Mouse (Mus musculus): ENCODE results near the gene Lpxn. TPM values are rescaled to one million over a fixed set of nuclear protein-coding genes. Genes with fewer than 3 reads are reported as not detected.

Gene Lpxn
- polyA plus RNA-seq, 1 experiment from 2014 or later = 1.2 TPM

Other genes starting within 250 kb of the Lpxn start
- gene Gm4952, start 196.2 kb upstream of the Lpxn start, polyA plus RNA-seq (2015; fragmentation: Nextera tagmentation; extraction: Ambion mirVana) = 0.10 and 0.12 TPM in 2 replicates
- gene Glyat, start 162.9 kb upstream of the Lpxn start, polyA plus RNA-seq (2015; fragmentation: Nextera tagmentation; extraction: Ambion mirVana) = 0.05 TPM in 1 of 2 replicates, not detected in the other
- gene Olfr1442, start 125.8 kb upstream of the Lpxn start, polyA plus RNA-seq (2015; fragmentation: Nextera tagmentation; extraction: Ambion mirVana) = not detected in 2 replicates
- not detected in 2 replicates for gene Olfr1443, start 118.1 kb upstream of the Lpxn start, polyA plus RNA-seq (2015; fragmentation: Nextera tagmentation; extraction: Ambion mirVana)
- not detected in 2 replicates for gene Keg1, start 100.4 kb upstream of the Lpxn start, polyA plus RNA-seq (2015; fragmentation: Nextera tagmentation; extraction: Ambion mirVana)
- gene Cntf, start 30.6 kb upstream of the Lpxn start, polyA plus RNA-seq (2015; fragmentation: Nextera tagmentation; extraction: Ambion mirVana) = 0.78 and 0.82 TPM in 2 replicates
- 10.0 and 10.4 TPM in 2 replicates for gene Zfp91, start 67 bp upstream of the Lpxn start, polyA plus RNA-seq (2015; fragmentation: Nextera tagmentation; extraction: Ambion mirVana)
- not detected in 2 replicates for gene Gm5244, start 50.5 kb downstream of the Lpxn start, polyA plus RNA-seq (2015; fragmentation: Nextera tagmentation; extraction: Ambion mirVana)
- not detected in 2 replicates for gene Olfr1444, start 61.1 kb downstream of the Lpxn start, polyA plus RNA-seq (2015; fragmentation: Nextera tagmentation; extraction: Ambion mirVana)
- not detected in 2 replicates for gene Olfr1445, start 87.7 kb downstream of the Lpxn start, polyA plus RNA-seq (2015; fragmentation: Nextera tagmentation; extraction: Ambion mirVana)
- gene Olfr1446, start 97.3 kb downstream of the Lpxn start, polyA plus RNA-seq (2015; fragmentation: Nextera tagmentation; extraction: Ambion mirVana) = not detected in 2 replicates
- not detected in 2 replicates for gene Olfr1447, start 107.5 kb downstream of the Lpxn start, polyA plus RNA-seq (2015; fragmentation: Nextera tagmentation; extraction: Ambion mirVana)
- gene Olfr1448, start 128.2 kb downstream of the Lpxn start, polyA plus RNA-seq (2015; fragmentation: Nextera tagmentation; extraction: Ambion mirVana) = not detected in 2 replicates
- gene Olfr1449, start 134.6 kb downstream of the Lpxn start, polyA plus RNA-seq (2015; fragmentation: Nextera tagmentation; extraction: Ambion mirVana) = not detected in 2 replicates
- gene Olfr1450, start 154.1 kb downstream of the Lpxn start, polyA plus RNA-seq (2015; fragmentation: Nextera tagmentation; extraction: Ambion mirVana) = not detected in 2 replicates
- gene Olfr1451, start 198.8 kb downstream of the Lpxn start, polyA plus RNA-seq (2015; fragmentation: Nextera tagmentation; extraction: Ambion mirVana) = not detected in 2 replicates
- not detected in 2 replicates for gene Olfr1453, start 232.1 kb downstream of the Lpxn start, polyA plus RNA-seq (2015; fragmentation: Nextera tagmentation; extraction: Ambion mirVana)

All from heart, embryonic 13.5 days (tissue).